ENCODE assay signal across 9 mouse cellular contexts in the genomic region with DNA sequence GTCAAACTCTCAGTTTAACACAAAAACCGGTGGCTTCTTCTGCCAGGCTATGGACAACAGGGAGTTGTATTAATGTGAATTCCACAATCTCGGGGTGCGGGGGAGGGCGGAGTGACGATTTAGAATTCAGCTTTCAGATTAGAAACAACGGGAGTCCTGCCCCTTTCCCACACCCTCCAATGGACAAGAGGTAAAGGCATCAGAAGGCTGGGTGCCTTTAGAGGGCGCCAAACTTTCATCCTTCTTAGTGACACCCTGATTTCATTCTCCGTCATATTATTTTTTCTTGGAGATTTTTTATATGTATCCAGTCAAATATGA. TPM values are rescaled to one million over a fixed set of nuclear protein-coding genes. Genes with fewer than 3 reads are reported as not detected.
DNase-seq lines count a peak whose midpoint lies in the region; ATAC-seq lines count a peak whose summit lies in the region.
"Had no signal": no experiment of that assay in that cellular context is flagged by ENCODE, and none has a peak within 500 bp of the region (broad histone marks: within the 10 kb centered on the region; RNA-seq: fewer than 3 reads in every experiment).

A gene (minus strand): TSS at position 137 of the 321 bp plus-strand sequence.

- no peaks in the 10 kb centered on the region for H3K36me3 ChIP-seq in heart, embryonic 16.5 days (ENCODE audit: control insufficient read depth, insufficient read depth)

- peak within 1 kb of the TSS; percentile 34 for H3K4me2 ChIP-seq in heart, embryonic 16.5 days (ENCODE audit: low read depth, low read length)

- no peaks in the 10 kb centered on the region for H3K4me1 ChIP-seq in heart, embryonic 16.5 days (ENCODE audit: control insufficient read depth, insufficient read depth, low read length)

- no peaks in the 10 kb centered on the region for H3K27me3 ChIP-seq in heart, embryonic 16.5 days (ENCODE audit: control insufficient read depth, insufficient read depth, low read length)

- 39% methylated on average over 8 of the region's 8 CpGs for WGBS in heart, embryonic 16.5 days

- peak; percentile 28 to 40 for DNase-seq in cerebellum, postnatal 14 days
- DNase-seq in cerebellum, adult 11 months = no peak
- DNase-seq in thymus, postnatal 14 days = peak; percentile 6
- DNase-seq in thymus, postnatal 0 days (ENCODE audit: low spot score) = no peak
- DNase-seq in kidney, postnatal 36 days = peak; percentile 84 to 87
- DNase-seq in MN1 (ENCODE audit: low spot score) = no peak

- no peak for ATAC-seq in heart, embryonic 16.5 days (replicated peaks; ENCODE audit: extremely low read depth, insufficient read depth, low FRiP score)
- ATAC-seq in megakaryocyte progenitor cell, adult 5-6 weeks (replicated peaks; ENCODE audit: poor library complexity) = 0 out of 2 replicates have a peak, but pooled peaks have one; percentile 20

- no peak within 1 kb of the TSS for H3K9ac ChIP-seq in heart, embryonic 16.5 days (ENCODE audit: low read length)

- 0 out of 2 replicates have a peak within 1 kb of the TSS, but pooled peaks have one; percentile 4 for H3K4me3 ChIP-seq in heart, embryonic 16.5 days (ENCODE audit: low read length)

- H3K27ac ChIP-seq in heart, embryonic 16.5 days (ENCODE audit: low read length) = no peak within 1 kb of the TSS
- H3K27ac ChIP-seq: macrophage had no signal

- no peaks in the 10 kb centered on the region for H3K9me3 ChIP-seq in heart, embryonic 16.5 days (replicated peaks; ENCODE audit: control insufficient read depth, low read length)

RNA-seq across cellular contexts. Expression of the gene that starts here (rescaled TPM):
- 0.05 and 0.18 TPM in 2 replicates for polyA plus RNA-seq in thymus, postnatal 0 days (2015; fragmentation: Nextera tagmentation; extraction: Ambion mirVana)
- 0.30 and 0.37 TPM in 2 replicates for polyA plus RNA-seq in heart, embryonic 16.5 days (2015; fragmentation: Nextera tagmentation; extraction: Ambion mirVana)
- total RNA-seq in megakaryocyte progenitor cell, adult 5-6 weeks (2015) = not detected in 2 replicates
- not detected in 2 replicates for total RNA-seq in megakaryocyte progenitor cell, adult 5-6 weeks (2017)
- polyA plus RNA-seq: macrophage had no signal

Comparison
In these comparisons a context has a peak if more than half of its experiments do, and no peak if none do; other contexts are left out.
1. DNase-seq: peak in cerebellum, postnatal 14 days (2 of 2), thymus, postnatal 14 days (single experiment) and kidney, postnatal 36 days (2 of 2); none in cerebellum, adult 11 months (single experiment), thymus, postnatal 0 days (single experiment) and MN1 (single experiment).
2. Peak in ATAC-seq in megakaryocyte progenitor cell, adult 5-6 weeks; RNA of the gene not detected or under 1 TPM.